Mouse (Mus musculus) kidney, postnatal 0 days (tissue): ENCODE results near the gene Sox9. TPM values are rescaled to one million over a fixed set of nuclear protein-coding genes. Genes with fewer than 3 reads are reported as not detected.

Source experiments
- ATAC-seq: fragments of 200-750 bp; cut with Nextera tagmentation; replicated peaks from 2 replicates; pipeline ENCODE4 v1.8.0; 2017; ENCODE audit warnings: low read depth, moderate number of reproducible peaks, moderate TSS enrichment, moderate library complexity; ENCODE audit not compliant: low FRiP score
- DNase-seq: peaks from one replicate; pipeline ENCODE4 v3.0.0-alpha.2; 2016; ENCODE audit warnings: low spot score
- H3K27ac ChIP-seq: fragments of 300-500 bp; sonication (generic); 2 replicates; pipeline ENCODE4 v1.5.1; 2014; ENCODE audit warnings: mild to moderate bottlenecking
- H3K27me3 ChIP-seq: fragments of 300-500 bp; sonication (generic); 2 replicates; pipeline ENCODE4 v1.6.1; 2014; ENCODE audit warnings: low read length, mixed read lengths; ENCODE audit not compliant: insufficient read depth
- H3K36me3 ChIP-seq: fragments of 300-500 bp; sonication (generic); 2 replicates; pipeline ENCODE4 v1.6.1; 2014; ENCODE audit warnings: low read length, mixed read lengths; ENCODE audit not compliant: insufficient read depth
- H3K4me1 ChIP-seq: fragments of 300-500 bp; sonication (generic); replicated peaks from 2 replicates; pipeline ENCODE4 v1.6.1; 2014; ENCODE audit warnings: antibody characterized with exemption, low read length, mixed read lengths; ENCODE audit not compliant: insufficient read depth
- H3K4me2 ChIP-seq: fragments of 300-500 bp; sonication (generic); 2 replicates; pipeline ENCODE4 v1.6.1; 2014; ENCODE audit warnings: mild to moderate bottlenecking, low read length, moderate library complexity, mixed read lengths
- H3K4me3 ChIP-seq: fragments of 300-500 bp; sonication (generic); replicated peaks from 2 replicates; pipeline ENCODE4 v1.5.1; 2014; ENCODE audit warnings: low read depth, low read length
- H3K9ac ChIP-seq: fragments of 300-500 bp; sonication (generic); 2 replicates; pipeline ENCODE4 v1.6.1; 2014; ENCODE audit warnings: low read depth, low read length
- H3K9me3 ChIP-seq: fragments of 300-500 bp; sonication (generic); replicated peaks from 2 replicates; pipeline ENCODE4 v1.6.1; 2016; ENCODE audit warnings: low read length, inconsistent platforms, mixed read lengths
- CTCF ChIP-seq: IDR thresholded peaks from 2 replicates; pipeline ENCODE4 v1.5.1; 2016; ENCODE audit warnings: antibody characterized with exemption, low read depth, mild to moderate bottlenecking, moderate library complexity
- WGBS: fragments of 180-500 bp; shearing (Covaris S2); extraction: QIAGEN DNeasy Blood & Tissue Kit; methylation state at CpG from one replicate; pipeline ENCODE4 v1.1.7; 2014; 5-methylcytosine and 5-hydroxymethylcytosine counted together
- polyA plus RNA-seq: library from polyadenylated mRNA; unstranded; fragments of >200 nt; fragmentation: Nextera tagmentation; extraction: Ambion mirVana; gene quantifications from 2 replicates; pipeline ENCODE4 v1.2.1, GENCODE M21; 2015

Sox9 gene
- polyA plus RNA-seq, 1 experiment from 2014 or later, result 29.3 TPM

DNA sequence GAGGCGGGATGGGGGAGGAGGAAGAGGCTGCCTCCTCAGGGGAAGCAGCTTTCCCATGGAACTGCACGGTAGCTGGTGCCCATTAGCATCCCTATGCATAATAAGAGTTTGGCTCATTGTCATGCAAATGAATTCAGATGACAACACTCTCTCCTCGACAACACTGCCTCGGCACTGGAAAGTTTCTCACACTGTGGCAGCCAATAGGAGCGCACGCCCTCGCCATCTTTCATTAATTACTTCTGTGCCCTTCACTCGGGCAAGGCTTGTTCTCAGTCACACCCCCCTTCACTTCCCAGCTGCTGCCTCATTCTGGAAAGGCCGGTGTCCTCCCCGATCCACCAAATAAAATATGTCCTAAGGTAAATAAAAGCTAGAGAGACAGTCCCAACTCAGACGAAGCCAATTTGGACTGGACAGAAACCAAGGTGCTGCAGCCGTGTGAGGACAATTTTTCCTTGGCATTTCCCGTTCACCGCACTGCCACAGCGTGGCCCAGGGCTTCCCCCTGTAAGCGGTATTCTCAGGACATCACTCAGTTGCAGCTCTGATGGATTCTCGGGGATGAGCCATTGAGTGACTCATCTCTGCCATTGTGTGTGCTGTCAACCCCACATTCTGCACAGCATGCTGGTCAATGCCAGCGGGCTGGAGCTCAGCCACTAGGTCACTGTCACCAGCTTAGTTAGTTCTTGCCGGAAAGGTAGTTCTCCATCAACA lies 29.3 kb downstream of the Sox9 start:
- ATAC-seq, result no peak; the same call in 1 of the 2 replicates
- 4% methylated on average over 19 of the region's 19 CpGs for WGBS

GRCm38 (mm10) chr11:112817829-112818650 lies 36.0 kb downstream of the Sox9 start:
- Histone ChIP-seq H3K4me1 (no peaks in the 10 kb centered on the region), H3K27me3 (no peaks in the 10 kb centered on the region), H3K9ac (no peak overlapping the region), H3K4me3 (no peak overlapping the region), H3K9me3 (no peaks in the 10 kb centered on the region), H3K36me3 (no peaks in the 10 kb centered on the region), H3K27ac (no peak overlapping the region), H3K4me2 (no peak overlapping the region)
- DNase-seq (no peak), ATAC-seq (no peak)
- 47% methylated on average over 14 of the region's 14 CpGs for whole genome bisulfite sequencing
- TF ChIP-seq CTCF, result no peak

More for the DNA sequence above, 29.3 kb downstream of the Sox9 start:
- peak overlapping the region; percentile 54 for H3K4me2 ChIP-seq
- peaks cover 6% of the 10 kb centered on the region; the same call in 1 of the 2 replicates for H3K4me1 ChIP-seq
- H3K27ac ChIP-seq, result no peak overlapping the region
- no peaks in the 10 kb centered on the region for H3K36me3 ChIP-seq
- TF ChIP-seq CTCF, result no peak
- no peaks in the 10 kb centered on the region for H3K27me3 ChIP-seq
- H3K4me3 ChIP-seq, result peak overlapping the region; percentile 6; the same call in 1 of the 2 replicates
- no peaks in the 10 kb centered on the region for H3K9me3 ChIP-seq
- peak; percentile 35 for DNase-seq
- no peak overlapping the region for H3K9ac ChIP-seq

- Histone ChIP-seq H3K4me3 (no peak overlapping the region), H3K9ac (no peak overlapping the region), H3K9me3 (no peaks in the 10 kb centered on the region), H3K27me3 (no peaks in the 10 kb centered on the region), H3K27ac (no peak overlapping the region), H3K36me3 (no peaks in the 10 kb centered on the region), H3K4me2 (no peak overlapping the region), H3K4me1 (no peaks in the 10 kb centered on the region)
- ATAC-seq (no peak), DNase-seq (no peak)
- WGBS, result 49% methylated on average over 7 of the region's 7 CpGs
- TF ChIP-seq CTCF, result no peak
Measured at GRCm38 (mm10) chr11:112818651-112819270, 36.7 kb downstream of the Sox9 start.

GRCm38 (mm10) chr11:112821536-112821935 lies 39.5 kb downstream of the Sox9 start:
- WGBS, result 59% methylated on average over 2 of the region's 2 CpGs
- Histone ChIP-seq H3K27ac (no peak overlapping the region), H3K4me2 (no peak overlapping the region), H3K4me1 (no peaks in the 10 kb centered on the region), H3K36me3 (no peaks in the 10 kb centered on the region), H3K4me3 (no peak overlapping the region), H3K9me3 (no peaks in the 10 kb centered on the region), H3K9ac (no peak overlapping the region), H3K27me3 (no peaks in the 10 kb centered on the region)
- no peak for TF ChIP-seq CTCF
- no peak for ATAC-seq
- DNase-seq, result no peak

DNA sequence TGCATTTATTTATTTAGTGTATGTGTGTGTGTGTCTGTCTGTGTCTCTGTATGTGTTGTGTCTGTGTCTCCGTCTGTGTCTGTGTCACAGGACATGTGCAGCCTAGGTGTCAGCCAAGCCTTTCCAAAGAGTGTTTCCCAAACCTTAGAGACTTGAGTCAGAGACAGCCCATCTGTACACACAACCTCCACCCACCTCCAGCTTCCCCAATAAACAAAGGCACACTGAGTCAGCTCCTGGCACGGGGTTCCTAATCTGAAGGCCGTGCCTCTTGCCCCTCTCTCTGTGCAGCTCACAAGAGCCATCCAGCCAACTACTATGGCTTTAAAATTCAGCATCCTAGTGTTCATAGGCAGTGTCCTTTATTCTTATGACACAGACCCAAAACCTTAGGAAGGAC lies 42.1 kb downstream of the Sox9 start:
- H3K4me2 ChIP-seq, result no peak overlapping the region
- WGBS, result 87% methylated on average over 3 of the region's 3 CpGs
- no peaks in the 10 kb centered on the region for H3K9me3 ChIP-seq
- ATAC-seq (no peak), DNase-seq (no peak)
- no peak overlapping the region for H3K27ac ChIP-seq
- no peaks in the 10 kb centered on the region for H3K27me3 ChIP-seq
- no peaks in the 10 kb centered on the region for H3K4me1 ChIP-seq
- H3K4me3 ChIP-seq, result no peak overlapping the region
- TF ChIP-seq CTCF, result no peak
- no peak overlapping the region for H3K9ac ChIP-seq
- H3K36me3 ChIP-seq, result no peaks in the 10 kb centered on the region

DNA sequence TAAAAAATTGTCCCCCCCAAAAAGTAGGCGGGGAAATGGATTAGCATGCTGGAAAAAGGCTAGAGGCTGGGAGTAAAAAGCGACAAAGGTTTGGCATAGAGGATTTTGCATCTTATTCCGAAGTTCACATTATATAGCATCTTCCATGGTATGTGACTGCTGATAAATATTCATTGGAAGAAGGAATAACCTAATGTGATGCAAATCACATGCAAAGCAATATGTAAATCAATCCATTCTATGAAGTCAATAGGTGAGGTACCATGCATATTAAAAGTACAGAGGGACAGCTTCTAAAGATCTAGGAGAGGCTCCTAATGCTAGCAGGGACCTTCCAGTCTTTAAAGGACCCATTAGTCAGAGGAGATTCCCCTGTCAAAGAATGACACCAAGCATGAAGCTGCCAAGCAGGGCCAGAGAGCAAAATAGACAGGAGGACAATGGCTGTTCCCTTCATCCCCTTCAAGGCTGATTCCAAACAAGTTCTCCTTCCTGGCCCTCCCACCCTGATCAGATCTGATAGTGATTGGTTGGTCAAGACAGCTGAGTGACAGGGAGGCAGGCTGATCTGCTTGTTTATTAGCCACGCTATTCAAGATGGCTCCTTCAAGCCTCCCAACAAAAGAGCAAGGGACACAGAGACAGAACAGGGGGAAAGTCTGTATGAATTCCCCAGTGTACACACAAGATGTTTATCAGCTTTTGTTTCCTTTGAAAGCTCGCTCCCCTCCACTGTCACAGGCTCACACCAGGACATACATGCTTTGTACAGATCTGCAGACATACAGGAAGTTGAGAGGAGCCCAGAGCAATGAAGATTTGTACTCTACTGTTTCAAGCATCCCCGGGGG lies 44.4 kb downstream of the Sox9 start:
- Histone ChIP-seq H3K4me2 (no peak overlapping the region), H3K9me3 (no peaks in the 10 kb centered on the region), H3K27ac (no peak overlapping the region), H3K36me3 (no peaks in the 10 kb centered on the region), H3K9ac (no peak overlapping the region), H3K4me3 (no peak overlapping the region), H3K27me3 (no peaks in the 10 kb centered on the region), H3K4me1 (no peaks in the 10 kb centered on the region)
- DNase-seq (no peak), ATAC-seq (no peak)
- 74% methylated on average over 6 of the region's 6 CpGs for WGBS
- no peak for TF ChIP-seq CTCF
